Mouse (Mus musculus): ENCODE data around the gene Ralgapb. TPM values are rescaled to one million over a fixed set of nuclear protein-coding genes. Genes with fewer than 3 reads are reported as not detected.

Ralgapb gene
- total RNA-seq, 2 experiments from 2014 or later, result 94.8 to 96.0 TPM

DNA sequence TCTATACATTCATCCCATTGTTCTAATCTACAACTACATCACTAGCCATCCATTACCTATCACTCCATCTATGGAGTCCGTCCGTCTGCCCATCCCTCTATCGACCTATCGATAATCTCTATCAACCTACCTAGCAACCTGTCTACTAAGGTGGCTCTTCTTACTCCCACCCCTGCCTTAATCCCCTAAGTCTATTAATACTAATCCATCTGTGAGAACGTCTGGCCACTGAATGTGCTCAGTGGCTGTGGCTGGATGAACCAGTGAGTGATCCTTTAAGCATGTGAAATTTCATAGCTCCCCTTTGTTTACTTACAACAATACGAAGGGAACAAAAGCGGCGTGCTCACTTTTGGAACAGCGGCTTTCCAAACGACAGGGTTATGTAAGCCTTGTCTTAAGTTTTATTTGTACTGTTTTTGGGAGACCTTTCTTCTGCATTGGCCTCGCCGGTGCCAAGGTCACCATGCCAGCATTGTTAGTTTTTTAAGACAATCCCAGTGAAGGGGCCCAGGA, 104.2 kb downstream of the Ralgapb start:
- DNase-seq (ENCODE audit: low spot score in 2 of 2), result no peak

DNA sequence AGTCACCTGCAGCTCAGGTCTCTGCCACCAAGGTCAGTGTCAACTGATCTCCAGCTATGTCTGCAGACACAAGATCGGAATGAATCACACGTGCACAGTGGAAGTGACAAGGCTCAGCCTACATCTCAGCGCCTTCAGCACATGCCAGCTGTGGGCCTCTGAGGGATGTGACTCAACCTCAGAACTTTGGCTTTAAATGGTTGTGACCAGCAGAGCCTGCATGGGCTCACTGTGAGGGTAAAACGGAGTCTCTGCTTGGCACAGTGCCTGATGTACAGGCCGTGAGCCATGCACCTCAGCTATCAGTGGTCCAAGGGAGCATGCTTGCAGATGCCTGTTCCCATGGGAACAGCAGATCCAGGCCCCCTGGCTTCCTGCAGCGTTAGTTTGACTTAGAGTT, 108.9 kb downstream of the Ralgapb start:
- no peak for DNase-seq (ENCODE audit: low spot score in 2 of 2)

DNA sequence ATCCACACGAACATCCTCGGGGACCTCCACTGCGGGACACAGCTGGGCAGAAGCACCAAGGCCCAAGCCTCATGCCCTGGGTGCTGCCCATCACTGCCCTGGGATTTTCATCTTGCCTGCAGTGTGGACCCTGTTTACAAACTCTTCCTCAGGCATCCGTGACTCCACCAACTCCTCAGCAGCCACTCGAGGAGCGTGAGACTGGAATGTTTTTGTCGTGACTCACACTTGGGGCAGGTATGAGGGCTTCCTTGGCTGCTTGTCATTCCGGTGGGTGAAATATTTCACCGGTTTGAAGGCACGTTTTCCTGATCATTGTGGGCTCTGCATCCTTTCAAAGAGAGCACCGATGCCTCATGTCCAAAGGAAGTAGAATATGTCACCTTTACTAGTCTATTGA, 109.4 kb downstream of the Ralgapb start:
- no peak for DNase-seq (ENCODE audit: low spot score in 2 of 2)

DNA sequence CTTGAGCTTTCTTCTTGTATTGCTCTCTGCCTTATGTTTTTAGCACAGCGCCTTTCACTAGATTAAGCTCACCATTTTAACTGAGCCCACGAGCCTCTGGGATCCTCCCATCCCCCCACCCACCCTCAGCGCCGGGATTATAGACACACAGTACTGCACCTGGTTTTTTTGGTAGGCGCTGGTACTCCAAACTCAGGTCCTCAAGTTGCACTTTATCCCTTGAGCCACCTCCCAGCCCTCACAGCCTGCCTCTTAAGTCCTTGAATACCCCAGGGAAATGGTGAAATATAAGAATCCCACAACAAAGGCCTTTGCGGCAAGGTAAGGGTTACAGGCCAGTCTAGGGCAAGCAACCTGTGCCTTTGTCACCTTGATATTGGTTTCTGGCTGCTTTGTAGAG, 110.2 kb downstream of the Ralgapb start:
- no peak for DNase-seq (ENCODE audit: low spot score in 2 of 2)

- DNase-seq (ENCODE audit: low spot score in 2 of 2), result no peak
Measured at GRCm38 (mm10) chr2:158523060-158523459, 113.4 kb downstream of the Ralgapb start.

DNA sequence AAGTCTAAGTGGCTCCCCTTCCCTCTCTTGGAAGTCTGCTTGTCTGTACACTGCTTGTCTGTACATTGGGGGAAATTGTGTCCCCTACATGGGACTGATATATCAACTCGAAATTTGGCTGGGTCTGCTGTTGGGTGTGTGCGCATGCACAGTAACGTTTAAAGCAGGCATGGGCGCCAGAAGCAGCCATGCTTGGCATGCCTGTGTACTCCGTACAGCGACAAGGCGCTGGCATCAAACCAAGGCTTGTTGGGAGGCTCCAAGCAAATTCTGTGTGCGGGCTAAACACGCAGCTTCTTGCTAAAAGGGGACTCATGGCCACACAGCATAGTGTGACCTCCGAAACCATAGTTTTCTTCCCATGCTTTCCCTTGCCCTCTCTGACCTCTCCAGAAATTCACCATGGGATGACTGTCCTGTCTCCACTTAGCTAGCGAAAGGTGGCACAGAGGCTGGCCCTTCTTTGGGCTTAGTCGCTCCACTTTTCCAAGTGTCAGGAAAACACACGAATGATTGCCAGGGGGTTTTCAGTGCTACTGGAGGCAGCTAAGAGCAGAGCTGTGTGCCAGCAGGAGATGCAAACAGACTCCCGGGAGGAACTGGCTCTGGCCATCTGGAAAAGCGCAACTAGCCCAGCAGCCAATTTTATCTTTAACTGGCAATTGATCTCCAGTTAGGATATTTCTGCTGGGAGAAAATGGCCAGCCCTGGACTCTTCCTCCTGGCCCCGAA, 114.6 kb downstream of the Ralgapb start:
- peak in 1 of 2 experiments; percentile 24 for DNase-seq (ENCODE audit: low spot score in 2 of 2)

GRCm38 (mm10) chr2:158534090-158534489, 124.4 kb downstream of the Ralgapb start:
- peak in 1 of 2 experiments; percentile 76 for DNase-seq (ENCODE audit: low spot score in 2 of 2)

DNA sequence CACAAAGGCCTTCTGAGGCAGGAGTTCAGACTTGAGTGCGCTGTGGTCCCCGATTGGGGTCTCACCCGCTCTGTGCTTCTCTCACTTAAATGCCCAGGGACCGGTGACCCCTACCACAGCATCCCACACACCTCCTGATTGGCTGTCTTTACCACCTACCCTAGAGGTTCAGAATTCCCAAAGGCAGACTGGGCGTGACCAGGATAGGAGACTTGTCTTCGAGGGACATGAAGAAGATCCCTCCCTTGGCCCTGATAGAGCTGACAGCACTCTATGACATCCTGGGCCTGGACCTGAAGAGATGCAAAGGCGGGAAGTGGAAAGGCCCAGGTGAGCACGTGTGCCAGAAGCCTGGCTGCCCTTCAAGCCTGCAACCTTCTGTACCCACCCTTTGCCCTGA, 124.9 kb downstream of the Ralgapb start:
- no peak for DNase-seq (ENCODE audit: low spot score in 2 of 2)

DNA sequence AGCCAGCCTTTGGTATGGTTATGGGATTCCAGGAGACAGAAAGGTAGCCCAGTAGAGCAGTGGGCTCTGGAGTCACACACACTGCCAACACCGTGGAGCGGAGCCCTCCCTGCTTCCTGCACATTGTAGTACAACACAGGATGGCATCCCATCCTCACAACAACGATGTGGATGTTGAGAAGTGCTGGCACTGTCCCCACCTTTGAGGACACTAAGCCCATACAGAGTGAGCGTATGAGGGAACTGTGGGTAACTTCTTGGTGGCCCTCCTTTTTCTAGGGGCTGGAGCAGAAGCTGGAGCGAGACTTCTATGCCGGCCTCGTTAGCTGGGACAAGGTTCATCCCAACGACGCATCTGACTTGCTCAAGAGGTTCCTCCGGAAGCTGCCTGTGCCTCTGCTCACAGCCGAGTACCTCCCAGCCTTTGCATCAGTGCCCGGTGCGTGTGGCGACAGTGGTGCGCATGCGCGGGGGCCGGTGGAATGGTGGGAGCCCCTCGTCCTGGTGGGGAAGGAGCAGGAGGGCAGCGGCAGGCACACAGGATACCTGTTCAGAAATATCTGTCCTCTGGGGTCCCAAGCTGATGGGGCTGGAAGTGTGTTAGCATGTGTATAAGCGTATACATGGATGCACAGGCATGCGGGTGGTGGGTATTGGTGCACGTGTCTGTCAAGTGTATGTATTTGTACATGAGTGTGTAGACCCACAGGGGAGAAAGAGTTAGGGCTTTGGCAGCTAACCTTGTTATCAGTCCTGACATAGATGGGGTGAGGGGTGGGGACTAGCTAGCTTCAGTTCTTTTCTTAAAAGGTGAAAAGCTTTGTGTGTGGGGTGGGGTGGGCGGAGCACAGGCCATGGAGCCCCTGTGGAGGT, 130.0 kb downstream of the Ralgapb start:
- no peak for DNase-seq (ENCODE audit: low spot score in 2 of 2)

DNA sequence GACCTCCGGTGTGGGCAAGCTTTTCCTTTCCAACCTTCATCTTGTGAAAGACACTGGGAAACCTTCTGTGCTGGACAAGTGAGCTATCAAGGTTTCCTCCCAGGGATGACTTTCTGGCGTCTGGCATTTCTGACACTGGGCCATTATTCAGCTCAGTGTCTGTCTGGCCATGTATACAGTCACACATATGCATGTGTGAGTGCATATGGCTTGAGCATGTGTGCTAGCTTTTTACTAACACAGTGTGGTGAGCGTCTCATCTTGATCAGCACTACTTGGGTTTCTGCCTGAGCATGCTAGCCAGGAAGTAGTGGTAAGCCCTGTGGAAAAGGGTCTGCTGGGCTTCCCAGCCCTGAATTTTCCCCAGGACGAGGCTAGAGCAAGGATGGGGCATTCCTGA, 131.6 kb downstream of the Ralgapb start:
- no peak for DNase-seq (ENCODE audit: low spot score in 2 of 2)

GRCm38 (mm10) chr2:158545266-158545665, 135.6 kb downstream of the Ralgapb start:
- no peak for DNase-seq (ENCODE audit: low spot score in 2 of 2)

DNA sequence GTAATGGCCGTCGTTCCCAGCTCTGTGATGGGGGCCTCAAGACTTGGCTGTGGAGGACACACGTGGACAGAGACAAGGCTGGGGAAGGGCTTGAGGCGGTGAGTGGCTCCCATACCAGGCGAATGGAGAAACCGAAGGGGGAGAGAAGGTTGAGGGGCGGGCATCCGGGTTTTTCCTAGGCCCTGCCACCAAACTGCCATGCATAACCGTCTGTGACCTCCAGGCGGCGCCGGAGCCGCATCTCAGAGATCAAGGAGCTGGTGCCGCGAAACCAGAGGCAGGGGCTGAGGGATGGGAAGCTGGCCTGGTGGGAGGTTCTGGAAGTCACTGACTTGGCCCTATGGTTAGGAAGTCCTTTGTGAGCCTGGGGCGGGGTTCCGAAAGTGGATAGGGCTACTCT, 137.1 kb downstream of the Ralgapb start:
- DNase-seq (ENCODE audit: low spot score in 2 of 2), result peak in 1 of 2 experiments; percentile 81

Other genes starting within 250 kb of the Ralgapb start
- 1 to 10 TPM; 3.5 to 4.5 TPM for gene D630003M21Rik, start 180.6 kb upstream of the Ralgapb start, total RNA-seq (2021)
- not detected for gene Bpi, start 151.8 kb upstream of the Ralgapb start, total RNA-seq (2021)
- 1 to 10 TPM in 1 of 2 experiments, under 1 TPM in 1; 0.86 to 2.8 TPM for gene Lbp, start 103.4 kb upstream of the Ralgapb start, total RNA-seq (2021)
- 100 to 1,000 TPM; 436 to 499 TPM for gene Snhg11, start 34.2 kb upstream of the Ralgapb start, total RNA-seq (2021)
- gene Adig, start 92.8 kb downstream of the Ralgapb start, total RNA-seq (2021), result not detected
- not detected for gene Arhgap40, start 102.9 kb downstream of the Ralgapb start, total RNA-seq (2021)
- 10 to 100 TPM; 71.2 to 76.5 TPM for gene Slc32a1, start 200.9 kb downstream of the Ralgapb start, total RNA-seq (2021)
- 10 to 100 TPM; 10.3 to 12.7 TPM for gene Actr5, start 215.0 kb downstream of the Ralgapb start, total RNA-seq (2021)

Data from layer of hippocampus, adult 18-20 months (tissue).